Mouse (Mus musculus): ENCODE measurements around the gene Cd300ld2.
"Not testable (repeated sequence)": the region's sequence is repeated elsewhere in the genome, so short reads cannot be mapped to it uniquely, and the experiment has no call there.

Gene Cd300ld2

GRCm38 (mm10) chr11:115016093-115016492 lies at the start of gene Cd300ld2:
Gene Cd300ld2, minus strand, starts transcription at chr11:115016193.
- DNase-seq (ENCODE audit: low spot score in 2 of 2): not testable (repeated sequence)

GRCm38 (mm10) chr11:115062077-115062476 lies 46.1 kb upstream of the Cd300ld2 start, which contains the start of gene Cd300e:
Gene Cd300e, minus strand, starts transcription at chr11:115062177.
- DNase-seq (ENCODE audit: low spot score in 2 of 2): no peak

GRCm38 (mm10) chr11:115059797-115060196 lies 43.8 kb upstream of the Cd300ld2 start:
- no peak for DNase-seq (ENCODE audit: low spot score in 2 of 2)

- DNase-seq (ENCODE audit: low spot score in 2 of 2): no peak
These were observed 42.7 kb upstream of the Cd300ld2 start for GRCm38 (mm10) chr11:115058701-115059100.

- no peak for DNase-seq (ENCODE audit: low spot score in 2 of 2)
These were observed 38.5 kb upstream of the Cd300ld2 start for GRCm38 (mm10) chr11:115054537-115054936.

GRCm38 (mm10) chr11:115052991-115053390 lies 37.0 kb upstream of the Cd300ld2 start:
- DNase-seq (ENCODE audit: low spot score in 2 of 2): no peak

- peak in 1 of 2 experiments; percentile 56 for DNase-seq (ENCODE audit: low spot score in 2 of 2)
These were observed 36.2 kb upstream of the Cd300ld2 start for GRCm38 (mm10) chr11:115052206-115052605.

GRCm38 (mm10) chr11:115049282-115049895 lies 33.4 kb upstream of the Cd300ld2 start:
- no peak for DNase-seq (ENCODE audit: low spot score in 2 of 2)

GRCm38 (mm10) chr11:115048259-115048658 lies 32.3 kb upstream of the Cd300ld2 start, which contains the start of gene Cd300ld3:
Gene Cd300ld3, minus strand, starts transcription at chr11:115048409.
- DNase-seq (ENCODE audit: low spot score in 2 of 2): no peak

GRCm38 (mm10) chr11:115037669-115038068 lies 21.7 kb upstream of the Cd300ld2 start, which contains the start of gene Cd300ld5:
Gene Cd300ld5, minus strand, starts transcription at chr11:115037769.
- DNase-seq (ENCODE audit: low spot score in 2 of 2): not testable (repeated sequence)

GRCm38 (mm10) chr11:115026912-115027311 lies 10.9 kb upstream of the Cd300ld2 start, which contains the start of gene Cd300ld4:
Gene Cd300ld4, minus strand, starts transcription at chr11:115027012.
- DNase-seq (ENCODE audit: low spot score in 2 of 2): not testable (repeated sequence)

GRCm38 (mm10) chr11:115004070-115004469 lies 11.9 kb downstream of the Cd300ld2 start:
- peak in 1 of 2 experiments; percentile 20 for DNase-seq (ENCODE audit: low spot score in 2 of 2)

GRCm38 (mm10) chr11:115001474-115002040 lies 14.4 kb downstream of the Cd300ld2 start, which contains the start of gene Cd300c2:
Gene Cd300c2, minus strand, starts transcription at chr11:115001880.
- no peak for DNase-seq (ENCODE audit: low spot score in 2 of 2)

GRCm38 (mm10) chr11:114989793-114990192 lies 26.2 kb downstream of the Cd300ld2 start, which contains the start of gene Cd300ld:
Gene Cd300ld, minus strand, starts transcription at chr11:114989922.
- DNase-seq (ENCODE audit: low spot score in 2 of 2): no peak

- no peak for DNase-seq (ENCODE audit: low spot score in 2 of 2)
These were observed 34.1 kb downstream of the Cd300ld2 start for GRCm38 (mm10) chr11:114981866-114982265.

GRCm38 (mm10) chr11:114972726-114973125 lies 43.3 kb downstream of the Cd300ld2 start:
- no peak for DNase-seq (ENCODE audit: low spot score in 2 of 2)

GRCm38 (mm10) chr11:114968752-114969207 lies 47.2 kb downstream of the Cd300ld2 start, which contains the start of gene Cd300c:
Gene Cd300c, minus strand, starts transcription at chr11:114969157.
- no peak for DNase-seq (ENCODE audit: low spot score in 2 of 2)

GRCm38 (mm10) chr11:114965182-114965828 lies 50.7 kb downstream of the Cd300ld2 start:
- no peak for DNase-seq (ENCODE audit: low spot score in 2 of 2)

GRCm38 (mm10) chr11:114960369-114960768 lies 55.6 kb downstream of the Cd300ld2 start:
- DNase-seq (ENCODE audit: low spot score in 2 of 2): no peak

Measured in spleen, postnatal 10 days (tissue).